Mouse (Mus musculus): Measurements from ENCODE around the gene Tnfsf18.

Tnfsf18 gene

GRCm38 (mm10) chr1:161494343-161494742, at the start of gene Tnfsf18:
Gene Tnfsf18, plus strand, starts transcription at chr1:161494655.
- DNase-seq (ENCODE audit: low spot score in 2 of 2), result peak in 1 of 2 experiments; percentile 14

- no peak for DNase-seq (ENCODE audit: low spot score in 2 of 2)
These were observed 49.6 kb upstream of the Tnfsf18 start for GRCm38 (mm10) chr1:161444858-161445257.

GRCm38 (mm10) chr1:161451683-161452245, 42.7 kb upstream of the Tnfsf18 start:
- no peak for DNase-seq (ENCODE audit: low spot score in 2 of 2)

- DNase-seq (ENCODE audit: low spot score in 2 of 2), result no peak
These were observed 42.2 kb upstream of the Tnfsf18 start for GRCm38 (mm10) chr1:161452250-161452649.

- DNase-seq (ENCODE audit: low spot score in 2 of 2), result no peak
These were observed 30.9 kb upstream of the Tnfsf18 start for GRCm38 (mm10) chr1:161463388-161464085.

- DNase-seq (ENCODE audit: low spot score in 2 of 2), result no peak
These were observed 17.2 kb upstream of the Tnfsf18 start for GRCm38 (mm10) chr1:161477221-161477620.

GRCm38 (mm10) chr1:161479854-161480253, 14.6 kb upstream of the Tnfsf18 start:
- no peak for DNase-seq (ENCODE audit: low spot score in 2 of 2)

- DNase-seq (ENCODE audit: low spot score in 2 of 2), result no peak
These were observed 12.2 kb upstream of the Tnfsf18 start for GRCm38 (mm10) chr1:161482211-161482610.

- no peak for DNase-seq (ENCODE audit: low spot score in 2 of 2)
These were observed 7.4 kb upstream of the Tnfsf18 start for GRCm38 (mm10) chr1:161487069-161487468.

GRCm38 (mm10) chr1:161491766-161492165, 2.7 kb upstream of the Tnfsf18 start:
- no peak for DNase-seq (ENCODE audit: low spot score in 2 of 2)

GRCm38 (mm10) chr1:161496866-161497645, 2.6 kb downstream of the Tnfsf18 start:
- no peak for DNase-seq (ENCODE audit: low spot score in 2 of 2)

- DNase-seq (ENCODE audit: low spot score in 2 of 2), result no peak
These were observed 5.8 kb downstream of the Tnfsf18 start for GRCm38 (mm10) chr1:161500114-161500810.

- DNase-seq (ENCODE audit: low spot score in 2 of 2), result no peak
These were observed 6.3 kb downstream of the Tnfsf18 start for GRCm38 (mm10) chr1:161500811-161501146.

- no peak for DNase-seq (ENCODE audit: low spot score in 2 of 2)
These were observed 11.9 kb downstream of the Tnfsf18 start for GRCm38 (mm10) chr1:161506317-161506716.

- no peak for DNase-seq (ENCODE audit: low spot score in 2 of 2)
These were observed 13.2 kb downstream of the Tnfsf18 start for GRCm38 (mm10) chr1:161507623-161508047.

GRCm38 (mm10) chr1:161517355-161517754, 22.9 kb downstream of the Tnfsf18 start:
- no peak for DNase-seq (ENCODE audit: low spot score in 2 of 2)

GRCm38 (mm10) chr1:161520223-161520622, 25.8 kb downstream of the Tnfsf18 start:
- no peak for DNase-seq (ENCODE audit: low spot score in 2 of 2)

GRCm38 (mm10) chr1:161528173-161528572, 33.7 kb downstream of the Tnfsf18 start:
- DNase-seq (ENCODE audit: low spot score in 2 of 2), result no peak

- no peak for DNase-seq (ENCODE audit: low spot score in 2 of 2)
These were observed 56.2 kb downstream of the Tnfsf18 start for GRCm38 (mm10) chr1:161550596-161551095.

GRCm38 (mm10) chr1:161552098-161552497, 57.6 kb downstream of the Tnfsf18 start:
- DNase-seq (ENCODE audit: low spot score in 2 of 2), result no peak

Data from frontal cortex, postnatal 14 days (tissue).